Mouse (Mus musculus): ENCODE data around the gene Utrn.

DNA sequence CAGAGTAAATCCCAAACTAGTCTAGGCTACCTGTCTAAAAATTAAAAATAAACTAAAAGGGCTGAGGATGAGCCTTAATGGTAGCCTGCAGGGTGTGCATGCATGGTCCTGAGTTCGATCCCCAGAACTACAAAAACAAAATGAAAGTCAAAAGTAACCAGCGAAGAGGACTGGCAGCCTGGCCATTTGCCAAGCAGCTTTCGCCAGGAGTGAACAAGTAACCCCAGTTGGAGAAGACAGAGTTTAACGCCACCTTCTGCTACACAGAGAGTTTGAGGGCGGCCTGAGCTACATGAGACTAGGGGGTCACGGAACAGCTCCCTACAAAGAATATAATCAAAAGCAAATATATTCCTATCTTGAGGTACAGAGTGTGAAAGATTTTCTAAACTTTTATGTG lies 4.0 kb downstream of the Utrn start:
- TF ChIP-seq POLR2A (IDR thresholded peaks at IDR 0.05; ENCODE audit: borderline replicate concordance, control insufficient read depth, low read depth, low read length) (no peak), CTCF (IDR thresholded peaks at IDR 0.05; ENCODE audit: control insufficient read depth, insufficient read depth, low read length) (no peak)
